Mouse (Mus musculus) c-Kit-negative CD71-positive TER-119-positive erythroid progenitor cells, embryonic 14.5 days (primary cell): Measurements from ENCODE around the gene Tor1aip2.

Experiments used
- DNase-seq: peaks from one replicate; pipeline ENCODE4 v3.0.0-alpha.2; 2013; ENCODE audit warnings: low read depth, low spot score

Gene Tor1aip2

GRCm38 (mm10) chr1:156035269-156035929 is at the start of gene Tor1aip2:
TSS of gene Tor1aip2 (plus strand) at chr1:156035403.
- DNase-seq: peak; percentile 69

GRCm38 (mm10) chr1:155987625-155988024 is 47.6 kb upstream of the Tor1aip2 start:
- DNase-seq: no peak

DNA sequence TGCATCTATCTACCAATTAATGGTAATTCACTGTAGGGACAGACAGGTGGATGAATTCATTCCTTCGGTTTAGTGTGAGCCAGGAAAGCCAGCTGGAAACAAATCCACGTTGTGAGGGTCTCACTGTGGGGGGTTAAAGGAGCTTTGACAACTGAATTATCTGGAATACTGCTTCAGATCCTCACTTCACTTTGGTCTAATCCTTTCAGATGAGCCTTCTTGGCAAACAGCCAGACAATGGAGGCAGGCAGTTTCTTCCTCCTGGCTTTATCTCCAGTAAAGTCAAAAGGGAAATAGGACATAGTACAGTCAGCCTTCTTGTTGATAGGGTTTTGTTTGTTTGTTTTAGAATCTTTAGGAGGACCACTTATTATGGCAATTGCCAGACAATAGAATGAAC is 45.8 kb upstream of the Tor1aip2 start:
- no peak for DNase-seq

DNA sequence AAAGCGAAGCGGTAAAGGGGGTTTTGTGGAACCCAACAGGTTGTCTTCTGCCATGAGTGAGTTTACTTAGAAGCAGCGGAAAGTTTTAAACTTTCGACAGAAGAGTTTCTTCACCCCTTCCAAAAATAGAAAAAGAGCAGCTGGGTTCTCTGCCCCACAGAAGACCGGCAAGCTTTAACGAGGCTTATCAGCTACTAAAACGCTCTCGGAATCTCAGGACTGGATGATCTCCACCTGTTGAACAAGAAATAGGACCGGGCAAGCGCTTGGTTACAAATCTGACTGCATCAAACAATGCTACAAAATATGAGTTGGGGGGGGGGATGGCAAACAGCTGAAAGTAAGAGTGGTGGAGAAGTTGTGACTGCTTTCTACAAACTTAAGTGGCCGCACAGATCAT is 44.8 kb upstream of the Tor1aip2 start:
- no peak for DNase-seq

- no peak for DNase-seq
Measured at GRCm38 (mm10) chr1:155994524-155994923, 40.7 kb upstream of the Tor1aip2 start.

- DNase-seq: no peak
Measured at GRCm38 (mm10) chr1:155995612-155996011, 39.6 kb upstream of the Tor1aip2 start.

DNA sequence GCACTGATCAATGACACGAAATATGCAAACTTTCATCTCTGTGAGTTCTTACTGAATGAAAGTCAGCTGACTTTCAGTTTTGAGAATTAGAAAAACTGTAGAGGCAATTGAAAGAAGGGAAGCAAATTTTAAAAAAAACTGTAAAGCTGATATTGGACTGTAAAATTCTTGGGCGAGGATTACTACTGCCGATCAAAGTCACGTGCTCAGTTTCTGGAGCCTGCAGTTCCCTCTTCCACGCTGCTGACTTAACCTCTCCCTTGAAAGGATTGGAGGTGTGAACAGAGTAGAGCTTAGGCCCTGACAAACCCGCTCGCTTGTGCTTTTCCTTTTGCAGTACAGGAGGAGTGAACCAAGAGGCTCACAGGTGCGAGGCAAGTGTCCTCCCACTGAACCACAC is 32.8 kb upstream of the Tor1aip2 start:
- DNase-seq: no peak

DNA sequence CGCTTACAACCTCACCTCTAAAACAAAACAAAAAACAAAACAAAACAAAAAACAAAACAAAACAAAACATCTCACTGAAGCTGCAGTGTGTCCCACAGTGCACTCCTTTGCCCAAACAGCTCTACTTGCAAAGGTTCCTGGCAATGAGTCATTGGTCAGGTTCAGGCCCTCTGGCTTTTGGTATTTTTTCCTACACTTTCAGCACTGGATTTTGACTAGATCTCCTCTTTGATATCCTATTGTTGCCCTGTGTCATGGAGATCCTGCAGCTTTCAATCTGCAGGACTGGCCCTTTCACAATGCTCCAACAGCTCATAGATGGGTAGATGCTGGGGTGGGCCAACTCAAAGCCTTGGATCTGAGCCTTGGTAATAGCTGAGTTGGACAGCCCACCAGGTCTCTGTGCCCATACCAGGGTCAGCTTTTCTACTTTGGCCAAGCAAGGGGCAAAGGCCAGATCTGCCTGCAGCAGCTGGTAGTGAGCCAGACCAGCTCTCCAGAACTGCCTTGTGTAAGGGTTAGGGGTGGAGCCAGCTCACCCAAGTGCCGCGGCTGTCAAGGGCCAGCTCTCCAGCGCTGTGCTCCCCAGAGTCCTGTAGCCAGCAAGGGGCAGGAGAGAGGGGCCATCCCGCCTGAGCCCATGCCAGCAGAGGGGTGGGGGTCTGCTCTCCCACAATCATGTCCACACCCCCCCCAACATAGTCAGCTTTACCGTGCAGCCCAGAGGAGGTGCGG is 31.8 kb upstream of the Tor1aip2 start:
- DNase-seq: no peak

DNA sequence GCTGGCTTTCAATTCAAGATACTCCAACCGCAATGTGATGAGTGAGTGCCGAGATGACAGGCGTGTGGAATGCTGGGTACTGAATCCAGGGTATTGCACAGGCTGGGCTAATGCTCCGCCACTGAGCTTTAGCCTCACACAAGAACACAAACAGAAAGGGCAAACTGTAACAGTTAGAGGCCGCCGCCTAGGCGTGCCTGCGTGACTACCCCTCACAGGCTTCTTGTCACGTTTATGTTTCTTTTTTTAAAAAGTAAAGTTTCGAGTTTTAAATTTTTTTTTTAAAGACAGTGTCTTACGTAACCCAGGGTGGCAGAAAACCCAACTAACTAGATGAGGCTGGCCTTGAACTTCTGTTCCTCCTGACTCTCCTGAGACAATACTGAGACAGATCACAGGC is 29.3 kb upstream of the Tor1aip2 start:
- DNase-seq: no peak

DNA sequence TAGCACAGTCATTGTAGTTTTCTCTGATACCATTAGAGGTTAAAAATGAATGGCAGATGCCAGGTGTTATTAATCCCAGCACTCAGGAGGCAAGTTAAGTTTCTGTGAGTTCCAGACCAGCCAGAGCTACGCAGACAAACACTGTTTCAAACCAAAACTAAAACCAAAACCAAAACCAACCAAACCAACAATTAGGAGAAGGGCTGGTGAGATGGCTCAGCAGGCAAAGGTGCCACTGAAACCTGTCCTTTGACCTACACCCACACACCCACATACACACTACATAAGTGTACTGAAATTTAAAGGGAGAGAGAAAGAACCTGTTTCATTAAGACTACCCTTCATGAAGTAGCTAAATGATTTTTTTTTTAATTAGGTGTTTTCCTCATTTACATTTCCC is 26.2 kb upstream of the Tor1aip2 start:
- no peak for DNase-seq

DNA sequence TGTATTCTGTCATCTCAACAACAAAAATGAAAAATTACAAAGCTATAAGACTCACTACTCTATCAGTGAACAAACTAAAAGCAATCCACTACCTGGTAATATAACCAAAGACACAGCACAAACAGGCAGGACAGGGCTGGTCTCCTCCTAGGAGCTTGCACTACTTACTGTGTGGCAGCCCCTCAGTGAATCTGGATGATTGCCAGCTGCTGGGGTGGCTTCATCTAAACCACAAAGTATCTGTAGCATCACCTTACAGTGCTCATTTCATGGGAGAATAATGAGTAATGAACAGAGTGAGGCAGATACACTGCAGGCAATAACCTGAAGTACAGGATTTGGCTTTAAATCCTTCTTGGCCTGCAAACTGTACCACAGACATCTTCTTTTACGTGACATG is 15.4 kb upstream of the Tor1aip2 start:
- no peak for DNase-seq

- no peak for DNase-seq
Measured at GRCm38 (mm10) chr1:156020402-156020801, 14.8 kb upstream of the Tor1aip2 start.

- no peak for DNase-seq
Measured at GRCm38 (mm10) chr1:156024831-156025503, 10.2 kb upstream of the Tor1aip2 start.

- no peak for DNase-seq
Measured at GRCm38 (mm10) chr1:156027849-156028248, 7.4 kb upstream of the Tor1aip2 start.

DNA sequence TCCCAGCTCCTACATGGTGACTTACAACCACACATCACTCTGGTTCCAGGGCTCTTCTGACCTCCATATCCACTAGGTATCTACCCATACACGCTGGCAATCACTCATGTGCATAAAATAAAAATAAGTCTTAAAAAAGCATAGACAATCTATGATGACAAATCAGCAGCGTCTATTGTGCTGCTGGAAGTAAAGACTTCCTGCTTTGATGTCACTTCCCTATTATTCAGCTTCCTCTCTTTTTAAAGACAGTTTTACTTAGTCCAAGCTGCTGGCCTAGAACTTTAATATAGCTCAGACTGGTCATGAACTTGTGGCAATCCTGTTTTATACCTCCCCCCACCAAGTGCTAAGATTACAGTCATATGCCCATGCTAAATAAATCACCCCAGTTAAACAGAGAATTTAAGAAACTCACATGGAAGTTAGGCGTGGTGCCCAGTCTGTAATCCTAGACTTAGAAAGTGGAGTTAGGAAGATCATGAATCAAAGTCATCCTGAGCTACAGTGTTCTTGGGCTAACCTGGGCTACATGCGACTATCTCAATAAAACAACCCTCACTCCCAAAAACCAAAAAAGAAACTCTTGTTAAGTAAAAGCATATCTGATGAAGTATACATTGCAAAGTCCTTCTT is 6.7 kb upstream of the Tor1aip2 start:
- no peak for DNase-seq

DNA sequence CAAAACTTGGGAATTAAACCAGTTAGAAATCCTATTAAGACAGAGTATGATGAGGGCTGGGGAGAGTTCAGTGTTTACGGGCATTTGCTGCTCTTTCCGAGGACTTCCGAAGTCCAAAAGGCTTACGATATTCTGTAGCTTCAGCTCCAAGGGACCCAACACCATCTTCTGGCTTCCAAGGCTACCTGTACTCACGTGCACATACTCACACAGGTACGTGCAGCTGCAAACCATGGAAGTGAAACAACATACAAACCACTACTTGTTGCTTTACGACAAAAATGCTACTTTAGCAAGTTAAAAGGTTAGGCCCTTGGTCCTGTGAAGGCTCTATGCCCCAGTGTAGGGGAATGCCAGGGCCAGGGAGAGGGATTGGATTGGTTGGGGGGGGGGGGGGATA is 1.3 kb upstream of the Tor1aip2 start:
- DNase-seq: no peak

DNA sequence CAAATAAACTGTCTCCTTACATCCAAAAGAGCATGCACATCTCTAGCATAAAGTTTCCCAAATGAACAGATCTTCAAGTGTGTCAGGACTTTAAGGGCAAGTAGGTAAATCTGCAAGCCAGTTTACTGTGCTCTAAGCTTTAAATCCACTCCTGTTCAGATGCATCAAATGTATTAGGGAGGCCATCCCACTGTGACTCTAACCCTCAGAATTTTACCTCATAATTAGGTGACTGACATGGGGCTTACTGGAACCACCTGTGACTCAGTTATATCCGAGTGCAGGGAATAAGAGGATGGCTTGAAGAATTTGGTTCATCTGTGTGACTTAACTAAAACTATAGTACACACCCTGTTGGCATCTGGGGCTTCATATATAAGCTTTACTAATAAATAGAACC is 542 bp upstream of the Tor1aip2 start:
- no peak for DNase-seq

GRCm38 (mm10) chr1:156035930-156036737 is 931 bp downstream of the Tor1aip2 start, which contains the start of gene Tor1aip1:
TSS of gene Tor1aip1 (minus strand) at chr1:156036480.
- DNase-seq: peak; percentile 73

GRCm38 (mm10) chr1:156037144-156037583 is 2.0 kb downstream of the Tor1aip2 start:
- peak; percentile 74 for DNase-seq

DNA sequence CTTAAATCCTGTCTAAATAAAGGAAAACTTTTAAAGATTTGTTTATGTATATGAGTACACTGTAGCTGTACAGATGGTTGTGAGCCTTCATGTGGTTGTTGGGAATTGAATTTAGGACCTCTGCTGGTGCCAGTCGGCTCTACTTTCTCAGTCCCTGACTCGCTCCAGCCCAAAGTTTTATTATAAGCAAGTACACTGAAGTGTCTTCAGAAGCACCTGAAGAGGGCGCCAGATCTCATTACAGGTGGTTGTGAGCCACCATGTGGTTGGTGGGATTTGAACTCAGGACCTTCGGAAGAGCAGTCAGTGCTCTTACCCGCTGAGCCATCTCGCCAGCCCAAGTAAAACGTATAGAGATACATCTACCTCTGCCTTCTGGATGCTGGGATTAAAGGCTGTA is 4.8 kb downstream of the Tor1aip2 start:
- DNase-seq: peak; percentile 36

GRCm38 (mm10) chr1:156040731-156041401 is 5.7 kb downstream of the Tor1aip2 start:
- DNase-seq: peak; percentile 90
